Mouse (Mus musculus): Measurements from ENCODE around the gene Nhej1.

DNA sequence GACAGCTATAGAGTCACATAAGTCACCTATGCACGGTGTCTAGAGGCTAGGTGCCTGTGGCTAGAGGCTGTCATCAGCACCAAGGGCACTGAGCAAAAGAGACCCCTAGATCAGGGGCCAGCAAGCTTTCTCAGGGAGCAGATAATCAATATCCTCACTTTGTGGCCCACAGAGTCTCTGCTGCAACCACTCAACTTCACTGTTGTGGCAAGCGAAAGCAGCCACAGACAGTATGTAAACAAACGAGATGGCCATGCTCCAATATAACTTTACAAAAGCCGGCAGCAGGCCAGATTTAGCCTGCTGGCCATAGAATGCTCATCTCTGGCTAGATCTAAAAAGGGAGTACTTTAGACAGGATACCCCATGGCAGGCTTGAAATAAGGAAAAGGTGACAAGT is 77.0 kb downstream of the Nhej1 start:
- TF ChIP-seq POLR2A (IDR thresholded peaks at IDR 0.05; ENCODE audit: control insufficient read depth in 1 of 2, insufficient read depth in 1 of 2, low read depth in 1 of 2, low read length in 2 of 2, poor library complexity in 1 of 2) = no peak
- no peak for TF ChIP-seq USF1 (IDR thresholded peaks at IDR 0.05; ENCODE audit: low read depth, low read length)
- TF ChIP-seq ZNF384 (IDR thresholded peaks at IDR 0.05; ENCODE audit: low read depth, low read length) = no peak
- TF ChIP-seq GATA1 (IDR thresholded peaks at IDR 0.05; ENCODE audit: low read depth, low read length) = no peak
- no peak for TF ChIP-seq CTCF (IDR thresholded peaks at IDR 0.05 in 2 of 3, conservative IDR thresholded peaks at IDR 0.05 in 1 of 3; ENCODE audit: control insufficient read depth in 1 of 3, insufficient read depth in 1 of 3, low read depth in 2 of 3, low read length in 3 of 3, poor library complexity in 1 of 3, severe bottlenecking in 1 of 3)
- TF ChIP-seq ETS1 (IDR thresholded peaks at IDR 0.05; ENCODE audit: low read depth, low read length) = no peak
- TF ChIP-seq SIN3A (IDR thresholded peaks at IDR 0.05; ENCODE audit: low read length) = no peak
- TF ChIP-seq MXI1 (IDR thresholded peaks at IDR 0.05; ENCODE audit: low read depth, low read length) = no peak
